Mouse (Mus musculus) brain, embryonic 14.5 days (tissue): ENCODE data around the gene Lzic. TPM values are rescaled to one million over a fixed set of nuclear protein-coding genes. Genes with fewer than 3 reads are reported as not detected.

Source experiments
- DNase-seq: peaks from one replicate; pipeline ENCODE4 v3.0.0-alpha.2; 2011; ENCODE audit warnings: low read depth
- CTCF ChIP-seq: fragments of 200-500 bp; IDR thresholded peaks from 2 replicates; pipeline ENCODE4 v1.5.1; 2012; ENCODE audit warnings: inconsistent platforms, mild to moderate bottlenecking, moderate library complexity, borderline replicate concordance; ENCODE audit not compliant: insufficient read depth, insufficient read length; ENCODE audit errors: extremely low read depth
- POLR2A ChIP-seq: fragments of 200-500 bp; IDR thresholded peaks from 2 replicates; pipeline ENCODE4 v1.6.1; 2012; ENCODE audit warnings: mild to moderate bottlenecking, inconsistent platforms, borderline replicate concordance; ENCODE audit not compliant: poor library complexity, insufficient read depth, insufficient read length, severe bottlenecking; ENCODE audit errors: extremely low read depth
- polyA plus RNA-seq: library from polyadenylated mRNA; depleted of rRNA; stranded (reverse); fragments of >200 nt; gene quantifications from 2 replicates; pipeline ENCODE4 v1.2.3, GENCODE M21; 2012

The Lzic gene
- polyA plus RNA-seq, 1 experiment = 32.0 TPM

DNA sequence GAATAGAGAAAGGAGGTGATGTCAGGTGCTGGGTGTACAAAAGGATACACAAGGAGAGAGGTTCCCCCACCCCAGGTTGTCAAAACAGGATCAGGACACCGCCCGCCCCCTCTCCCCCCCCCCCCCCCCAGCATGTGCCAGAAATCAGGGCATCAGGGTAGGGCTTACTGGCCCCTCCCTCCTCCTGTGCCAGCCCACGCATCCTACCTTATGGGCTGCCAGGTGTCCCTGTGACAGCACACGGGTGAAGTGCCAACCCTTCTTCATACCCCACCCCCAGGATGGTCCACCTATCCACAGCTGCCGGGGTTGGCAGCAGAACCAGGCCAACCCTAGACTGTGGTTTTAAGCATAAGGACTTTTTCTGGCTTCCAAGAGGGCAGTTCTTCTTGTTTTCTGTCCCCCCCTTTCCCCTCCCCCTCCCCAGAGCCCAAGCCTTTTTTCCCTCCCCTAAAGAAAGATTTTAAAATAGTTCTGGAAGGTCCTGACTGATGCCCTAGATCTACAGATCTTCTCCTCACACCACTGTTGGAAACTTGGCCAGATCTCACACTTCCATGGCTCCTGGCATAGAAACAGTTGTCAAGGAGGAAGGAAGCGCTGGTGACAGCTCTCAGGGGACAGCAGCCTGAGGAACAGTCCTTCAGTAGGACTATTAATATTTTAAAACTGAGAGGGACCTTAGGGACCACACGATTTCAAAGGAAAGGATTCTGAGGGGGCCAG lies 23.3 kb upstream of the Lzic start:
- TF ChIP-seq CTCF (no peak), POLR2A (no peak)
- peak; percentile 27 for DNase-seq

GRCm38 (mm10) chr4:149462305-149462971 lies 22.6 kb upstream of the Lzic start:
- DNase-seq = no peak
- TF ChIP-seq POLR2A = no peak
- TF ChIP-seq CTCF = no peak

DNA sequence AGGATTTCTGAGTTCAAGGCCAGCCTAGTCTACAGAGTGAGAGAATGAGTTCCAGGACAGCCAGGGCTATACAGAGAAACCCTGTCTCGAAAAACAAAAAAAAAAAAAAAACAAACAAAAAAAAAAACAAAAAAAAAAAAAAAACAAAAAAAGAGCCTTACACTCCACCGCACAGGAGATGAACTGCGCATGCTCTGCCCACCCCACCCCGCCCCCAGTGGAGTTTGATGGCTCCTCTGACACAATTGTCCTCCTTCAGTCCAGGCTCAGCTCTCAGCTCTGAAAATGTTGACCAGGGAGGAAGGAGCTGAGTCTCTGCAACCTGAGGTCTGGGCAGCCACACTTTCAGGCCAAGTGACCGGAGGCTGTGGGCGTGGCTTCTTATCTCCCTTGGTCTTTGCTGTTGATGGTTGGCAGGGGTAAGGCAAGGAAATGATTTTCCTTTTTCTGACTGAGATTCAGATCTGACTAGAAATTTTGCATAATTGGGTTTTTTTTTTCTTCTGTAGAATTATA lies 21.5 kb upstream of the Lzic start:
- no peak for DNase-seq
- TF ChIP-seq CTCF = no peak

- TF ChIP-seq CTCF (no peak), POLR2A (no peak)
- DNase-seq = no peak
Measured at GRCm38 (mm10) chr4:149469557-149469956, 15.5 kb upstream of the Lzic start.

DNA sequence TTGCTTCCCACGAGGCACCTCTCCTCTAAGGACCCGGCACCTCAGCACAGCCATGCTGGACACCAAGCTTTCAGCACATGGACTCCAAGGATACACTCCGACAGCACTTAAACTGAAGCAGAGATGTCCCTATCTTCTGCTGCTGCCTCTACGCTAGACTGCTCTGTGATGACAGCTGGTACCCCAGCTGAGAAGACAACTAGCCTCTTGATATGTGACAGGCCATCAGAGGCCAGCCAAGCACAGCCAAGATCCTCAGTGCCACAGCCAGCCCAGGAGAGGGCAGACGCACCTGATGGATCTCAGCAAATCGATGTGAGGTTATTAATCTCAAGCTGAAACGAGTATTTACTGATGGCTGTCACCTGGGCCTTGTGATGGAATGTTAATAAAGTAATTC lies 9.9 kb upstream of the Lzic start:
- no peak for DNase-seq
- TF ChIP-seq POLR2A = no peak
- no peak for TF ChIP-seq CTCF

DNA sequence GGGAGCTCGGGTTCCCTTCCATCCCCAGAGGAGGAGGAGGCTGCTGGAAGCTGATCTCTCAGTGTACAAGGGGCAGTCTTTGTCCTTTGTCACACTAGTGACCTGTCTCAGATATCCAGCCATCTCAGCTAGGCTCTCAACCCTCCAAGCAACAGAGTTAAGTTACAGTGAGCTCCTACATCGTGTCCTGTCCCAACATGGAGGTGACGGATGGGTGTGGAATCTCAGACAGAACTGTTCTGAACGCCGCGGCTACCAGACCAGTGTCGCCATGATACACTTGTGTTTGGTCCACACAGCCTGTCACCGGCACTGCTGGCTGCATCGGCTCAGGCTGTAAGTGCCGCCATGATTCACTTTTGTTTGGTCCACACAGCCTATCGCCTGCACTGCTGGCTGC lies 8.0 kb upstream of the Lzic start, which contains the start of gene Tmem274:
TSS of gene Tmem274 (plus strand) at position 301 of the 400 bp plus-strand sequence.
- no peak for DNase-seq
- TF ChIP-seq CTCF = no peak
- no peak for TF ChIP-seq POLR2A

- no peak for DNase-seq
- TF ChIP-seq CTCF (no peak), POLR2A (no peak)
Measured at GRCm38 (mm10) chr4:149484566-149484965, 463 bp upstream of the Lzic start.

GRCm38 (mm10) chr4:149485825-149486206 lies 787 bp downstream of the Lzic start:
- peak; percentile 57 for DNase-seq
- TF ChIP-seq POLR2A = no peak
- peak; percentile 12; the same call in 1 of the 2 replicates for TF ChIP-seq CTCF

GRCm38 (mm10) chr4:149487729-149488128 lies 2.7 kb downstream of the Lzic start:
- DNase-seq = no peak
- TF ChIP-seq POLR2A (no peak), CTCF (no peak)

DNA sequence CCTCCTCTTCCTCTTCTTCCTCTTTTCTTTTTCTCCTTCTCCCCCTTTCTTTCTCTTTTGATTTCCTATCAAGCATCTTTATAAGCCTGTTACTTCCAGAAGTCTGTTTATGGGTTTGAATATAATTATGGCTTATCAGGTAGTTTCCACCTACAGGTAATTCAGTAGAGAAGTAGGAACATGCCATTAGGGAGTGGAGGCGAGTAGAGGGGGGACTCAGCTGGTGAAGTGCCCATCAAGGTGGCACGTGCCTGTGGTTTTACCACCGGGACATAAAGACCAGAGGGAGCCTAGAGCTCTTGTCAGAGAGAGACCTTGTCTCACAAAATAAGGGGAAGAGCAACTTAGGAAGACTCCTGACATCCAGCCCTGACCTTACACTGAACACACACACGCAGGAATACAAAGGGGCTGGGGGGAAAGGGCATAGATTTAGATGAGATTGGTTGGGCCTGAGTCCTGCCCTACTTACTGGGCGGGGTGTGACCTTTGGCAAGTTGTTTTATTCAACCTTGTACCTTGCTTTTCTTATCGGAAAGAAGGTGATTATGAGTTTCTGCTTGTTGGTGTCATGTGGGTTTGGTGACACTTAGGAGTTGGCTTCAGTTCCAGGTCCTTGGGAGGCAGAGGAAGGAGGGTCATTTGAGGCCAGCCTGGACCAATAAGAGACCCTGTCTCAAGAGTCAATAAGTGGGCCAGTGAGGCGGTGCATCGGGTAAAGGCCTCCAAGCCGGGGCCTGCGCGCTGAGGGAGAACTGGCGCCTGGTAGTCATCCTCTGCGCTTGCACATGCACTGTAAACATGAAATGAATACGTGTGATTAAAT lies 4.6 kb downstream of the Lzic start:
- TF ChIP-seq CTCF = no peak
- no peak for TF ChIP-seq POLR2A
- DNase-seq = no peak

GRCm38 (mm10) chr4:149491151-149491550 lies 6.1 kb downstream of the Lzic start:
- no peak for DNase-seq
- TF ChIP-seq POLR2A = no peak
- no peak; the same call in 1 of the 2 replicates for TF ChIP-seq CTCF

DNA sequence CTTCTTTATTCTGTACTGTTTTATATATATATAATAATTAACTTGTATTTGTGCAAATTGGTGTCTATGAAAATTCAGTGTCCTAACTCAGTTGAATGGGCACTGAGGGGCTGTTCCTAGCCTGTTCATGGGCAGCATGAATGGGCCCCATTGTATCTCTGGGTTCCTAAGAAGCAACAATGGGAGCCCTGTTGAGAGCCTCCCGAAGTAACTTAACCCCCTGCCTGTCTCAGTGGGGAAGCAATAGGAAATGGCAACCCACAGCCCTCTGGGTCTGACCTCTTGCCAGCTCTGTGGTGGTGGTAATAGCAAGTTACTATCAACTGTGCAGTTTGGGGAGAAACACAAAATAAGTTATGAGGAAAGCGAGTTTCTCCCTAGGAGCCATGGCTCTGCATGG lies 11.6 kb downstream of the Lzic start:
- TF ChIP-seq CTCF (no peak), POLR2A (no peak)
- peak; percentile 87 for DNase-seq
